Mouse (Mus musculus) ES-Bruce4 (cell line): ENCODE results near the gene Nedd4.

Source experiments
- EP300 ChIP-seq: IDR thresholded peaks from 2 replicates; pipeline ENCODE4 v1.6.1; 2011; ENCODE audit warnings: low read depth, low read length; ENCODE audit not compliant: insufficient read depth
- POLR2A ChIP-seq: IDR thresholded peaks from one replicate; pipeline ENCODE4 v1.8.1; 2011; ENCODE audit warnings: low read length; ENCODE audit not compliant: insufficient read depth

GRCm38 (mm10) chr9:72691942-72692341 lies 29.8 kb downstream of the Nedd4 start:
- TF ChIP-seq POLR2A: no peak
- no peak for TF ChIP-seq EP300
